Mouse (Mus musculus): Measurements from ENCODE around the gene Gm10358. TPM values are rescaled to one million over a fixed set of nuclear protein-coding genes. Genes with fewer than 3 reads are reported as not detected.
"Not testable (repeated sequence)": the region's sequence is repeated elsewhere in the genome, so short reads cannot be mapped to it uniquely, and the experiment has no call there.

Gene Gm10358
- total RNA-seq (2021) = under 1 TPM in 1 of 2 experiments, not detected in 1; 0.35 TPM
- long read RNA-seq, experiment 1, partial matches to known transcripts = 0 of 4 reads
- long read RNA-seq, experiment 1, other reads (novel, unspliced or antisense) = 0 of 4 reads
- long read RNA-seq, experiment 2, partial matches to known transcripts = 0 of 4 reads
- long read RNA-seq, experiment 2, other reads (novel, unspliced or antisense) = 0 of 4 reads

DNA sequence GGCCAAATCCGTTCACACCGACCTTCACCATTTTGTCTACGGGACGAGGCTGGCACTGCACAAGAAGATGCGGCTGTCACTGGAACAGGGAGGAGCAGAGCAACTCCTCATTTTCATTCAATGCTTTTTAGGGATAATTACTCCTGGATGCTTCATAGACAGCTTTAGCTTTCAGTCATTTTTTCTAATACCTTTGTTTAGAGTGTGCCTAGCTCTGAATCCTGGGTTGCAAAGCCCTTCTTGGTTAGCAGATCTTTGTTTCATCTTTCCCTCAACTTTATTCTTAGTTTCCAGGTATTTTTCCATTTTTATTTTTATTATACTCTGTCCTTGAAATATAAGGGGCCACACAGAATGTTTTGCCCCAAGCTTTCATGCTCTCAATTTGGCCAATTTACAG is at the start of gene Gm10358:
Gene Gm10358 (minus strand): TSS at position 101 of the 400 bp plus-strand sequence.
- DNase-seq = no peak
- intact Hi-C loops (cut with DNase I; ENCODE audit: low total_unique reads) = no loop called here

- intact Hi-C loops (cut with DNase I; ENCODE audit: low total_unique reads) = no loop called here
- DNase-seq = no peak
These were observed 42.0 kb upstream of the Gm10358 start, which contains the start of gene Iqcm for GRCm38 (mm10) chr8:75448394-75448793. Iqcm (plus strand) TSS chr8:75448694.

DNA sequence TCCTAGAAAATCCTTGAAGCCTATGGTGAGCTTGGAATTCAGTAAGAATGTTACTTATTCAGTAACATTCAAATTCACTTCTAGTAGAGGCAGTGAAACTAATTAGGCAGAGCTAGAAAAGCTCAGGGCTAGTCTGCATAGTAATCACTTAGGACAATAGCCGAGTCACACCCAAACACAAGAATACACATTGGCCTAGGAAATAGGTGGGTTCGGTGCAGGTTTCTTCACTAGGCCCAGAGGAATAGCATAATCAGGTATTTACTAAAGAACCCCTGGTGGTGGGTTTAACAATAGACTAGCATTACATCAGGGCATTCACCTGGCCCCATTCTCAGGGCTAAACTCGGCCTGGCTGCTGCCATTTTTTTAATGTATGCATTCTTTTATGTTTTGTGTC is 9.3 kb upstream of the Gm10358 start:
- DNase-seq; intact Hi-C loops (cut with DNase I; ENCODE audit: low total_unique reads): not testable (repeated sequence)

GRCm38 (mm10) chr8:75384770-75385290 is 21.6 kb downstream of the Gm10358 start:
- intact Hi-C loops (cut with DNase I; ENCODE audit: low total_unique reads) = no loop called here
- DNase-seq = no peak

DNA sequence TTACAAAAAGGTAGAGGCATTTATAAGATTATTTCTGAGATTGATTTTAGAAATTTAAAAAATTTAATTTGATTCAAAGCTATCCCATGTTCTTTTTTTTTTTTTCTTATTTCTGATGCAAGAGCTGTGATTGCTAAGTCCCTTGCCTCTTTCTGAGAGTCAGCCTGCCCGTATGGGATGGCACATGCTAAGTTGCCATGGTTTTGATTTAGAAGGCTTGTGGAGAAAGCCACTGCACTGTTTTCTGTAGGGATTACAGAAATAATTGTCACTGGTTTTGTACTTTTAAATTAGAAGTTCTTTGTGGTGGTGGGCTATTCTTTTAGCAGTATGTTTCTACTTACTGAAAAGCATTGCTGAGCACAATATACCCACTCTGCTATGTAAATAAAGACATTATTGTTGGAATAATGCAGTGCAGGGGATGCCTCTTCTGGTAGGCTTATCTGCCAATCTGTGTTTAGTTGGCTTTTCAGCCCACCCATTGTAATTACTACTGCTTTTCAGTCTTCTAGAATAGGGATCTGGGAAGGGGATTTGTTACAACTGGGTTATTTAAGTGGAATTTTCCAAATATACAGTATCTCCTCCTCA is 30.8 kb downstream of the Gm10358 start:
- no peak for DNase-seq
- intact Hi-C loops (cut with DNase I; ENCODE audit: low total_unique reads) = no loop called here

DNA sequence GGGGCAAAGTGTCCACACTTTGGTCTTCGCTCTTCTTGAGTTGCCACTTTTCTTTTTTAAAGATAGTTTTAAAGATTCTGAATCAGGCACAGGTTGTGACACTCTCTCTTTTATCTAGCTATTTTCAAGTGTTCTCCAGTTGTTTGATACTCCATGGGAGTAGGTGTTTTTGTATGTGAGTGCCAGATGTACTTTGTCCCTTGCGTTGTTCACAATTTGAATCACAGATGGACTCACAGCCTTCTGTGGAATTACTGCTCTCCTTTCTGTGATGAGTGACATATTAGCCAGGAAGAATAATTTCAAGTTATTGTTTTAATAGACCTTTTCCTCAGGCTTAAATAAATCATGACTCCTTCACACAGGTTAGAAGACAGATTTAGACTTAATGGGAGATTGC is 34.4 kb downstream of the Gm10358 start:
- intact Hi-C loops (cut with DNase I; ENCODE audit: low total_unique reads) = no loop called here
- DNase-seq = no peak

Other genes starting within 250 kb of the Gm10358 start
- gene Rasd2, start 192.6 kb downstream of the Gm10358 start, total RNA-seq (2021) = 1 to 10 TPM; 1.3 to 1.6 TPM
- gene Iqcm, start 42.1 kb upstream of the Gm10358 start, total RNA-seq (2021) = not detected